Mouse (Mus musculus): ENCODE results near the gene Dmbt1. TPM values are rescaled to one million over a fixed set of nuclear protein-coding genes. Genes with fewer than 3 reads are reported as not detected.

The Dmbt1 gene
- not detected in 2 replicates for polyA plus RNA-seq (2011; ENCODE audit: insufficient read depth, insufficient read length, low read depth, missing spikeins)

GRCm38 (mm10) chr7:131031755-131032154 is at the start of gene Dmbt1:
TSS of gene Dmbt1 (plus strand) at chr7:131032053.
- H3K9me3 ChIP-seq (replicated peaks; ENCODE audit: control insufficient read depth, insufficient read depth, low read length, poor library complexity, severe bottlenecking) = no peaks in the 10 kb centered on the region
- no peaks in the 10 kb centered on the region for H3K4me1 ChIP-seq (ENCODE audit: control insufficient read depth, insufficient read depth, low read length)
- no peak within 1 kb of the TSS for H3K27ac ChIP-seq (ENCODE audit: insufficient read depth, low read length)
- TF ChIP-seq EP300 (IDR thresholded peaks at IDR 0.05; ENCODE audit: insufficient read depth, low read depth, low read length) = no peak
- no peak for TF ChIP-seq CTCF (IDR thresholded peaks at IDR 0.05; ENCODE audit: low read depth, low read length)
- TF ChIP-seq POLR2A (IDR thresholded peaks at IDR 0.05; ENCODE audit: insufficient read depth, low read length) = no peak
- no peaks in the 10 kb centered on the region for H3K27me3 ChIP-seq (ENCODE audit: control insufficient read depth, insufficient read depth, low read length, poor library complexity, severe bottlenecking)
- H3K9ac ChIP-seq (ENCODE audit: low read depth, poor library complexity, severe bottlenecking) = no peak within 1 kb of the TSS
- no peak within 1 kb of the TSS for H3K4me3 ChIP-seq (ENCODE audit: low read depth, low read length)
- no peaks in the 10 kb centered on the region for H3K36me3 ChIP-seq (ENCODE audit: control insufficient read depth, insufficient read depth, low read length, poor library complexity, severe bottlenecking)

GRCm38 (mm10) chr7:130982371-130982770 is 49.5 kb upstream of the Dmbt1 start:
- no peak overlapping the region for H3K9ac ChIP-seq (ENCODE audit: low read depth, poor library complexity, severe bottlenecking)
- H3K36me3 ChIP-seq (ENCODE audit: control insufficient read depth, insufficient read depth, low read length, poor library complexity, severe bottlenecking) = no peaks in the 10 kb centered on the region; the same call in 1 of the 2 replicates
- H3K27me3 ChIP-seq (ENCODE audit: control insufficient read depth, insufficient read depth, low read length, poor library complexity, severe bottlenecking) = no peaks in the 10 kb centered on the region
- no peak overlapping the region for H3K4me3 ChIP-seq (ENCODE audit: low read depth, low read length)
- H3K9me3 ChIP-seq (replicated peaks; ENCODE audit: control insufficient read depth, insufficient read depth, low read length, poor library complexity, severe bottlenecking) = no peaks in the 10 kb centered on the region
- H3K4me1 ChIP-seq (ENCODE audit: control insufficient read depth, insufficient read depth, low read length) = no peaks in the 10 kb centered on the region
- H3K27ac ChIP-seq (ENCODE audit: insufficient read depth, low read length) = peak overlapping the region; percentile 63
- TF ChIP-seq POLR2A (IDR thresholded peaks at IDR 0.05; ENCODE audit: insufficient read depth, low read length) (no peak), EP300 (IDR thresholded peaks at IDR 0.05; ENCODE audit: insufficient read depth, low read depth, low read length) (peak; percentile 91)

GRCm38 (mm10) chr7:130982881-130983280 is 49.0 kb upstream of the Dmbt1 start:
- H3K9me3 ChIP-seq (replicated peaks; ENCODE audit: control insufficient read depth, insufficient read depth, low read length, poor library complexity, severe bottlenecking) = no peaks in the 10 kb centered on the region
- TF ChIP-seq CTCF (IDR thresholded peaks at IDR 0.05; ENCODE audit: low read depth, low read length) = peak; percentile 42
- no peak for TF ChIP-seq EP300 (IDR thresholded peaks at IDR 0.05; ENCODE audit: insufficient read depth, low read depth, low read length)
- TF ChIP-seq POLR2A (IDR thresholded peaks at IDR 0.05; ENCODE audit: insufficient read depth, low read length) = no peak
- H3K27ac ChIP-seq (ENCODE audit: insufficient read depth, low read length) = peak overlapping the region; percentile 54; the same call in 1 of the 2 replicates
- H3K4me3 ChIP-seq (ENCODE audit: low read depth, low read length) = no peak overlapping the region
- no peak overlapping the region for H3K9ac ChIP-seq (ENCODE audit: low read depth, poor library complexity, severe bottlenecking)
- H3K36me3 ChIP-seq (ENCODE audit: control insufficient read depth, insufficient read depth, low read length, poor library complexity, severe bottlenecking) = no peaks in the 10 kb centered on the region; the same call in 1 of the 2 replicates
- no peaks in the 10 kb centered on the region for H3K4me1 ChIP-seq (ENCODE audit: control insufficient read depth, insufficient read depth, low read length)
- no peaks in the 10 kb centered on the region for H3K27me3 ChIP-seq (ENCODE audit: control insufficient read depth, insufficient read depth, low read length, poor library complexity, severe bottlenecking)

- TF ChIP-seq POLR2A (IDR thresholded peaks at IDR 0.05; ENCODE audit: insufficient read depth, low read length) (no peak), CTCF (IDR thresholded peaks at IDR 0.05; ENCODE audit: low read depth, low read length) (no peak), EP300 (IDR thresholded peaks at IDR 0.05; ENCODE audit: insufficient read depth, low read depth, low read length) (no peak)
- no peaks in the 10 kb centered on the region for H3K4me1 ChIP-seq (ENCODE audit: control insufficient read depth, insufficient read depth, low read length)
- no peaks in the 10 kb centered on the region for H3K27me3 ChIP-seq (ENCODE audit: control insufficient read depth, insufficient read depth, low read length, poor library complexity, severe bottlenecking)
- no peak overlapping the region for H3K27ac ChIP-seq (ENCODE audit: insufficient read depth, low read length)
- no peak overlapping the region for H3K9ac ChIP-seq (ENCODE audit: low read depth, poor library complexity, severe bottlenecking)
- H3K36me3 ChIP-seq (ENCODE audit: control insufficient read depth, insufficient read depth, low read length, poor library complexity, severe bottlenecking) = no peaks in the 10 kb centered on the region; the same call in 1 of the 2 replicates
- no peak overlapping the region for H3K4me3 ChIP-seq (ENCODE audit: low read depth, low read length)
- H3K9me3 ChIP-seq (replicated peaks; ENCODE audit: control insufficient read depth, insufficient read depth, low read length, poor library complexity, severe bottlenecking) = no peaks in the 10 kb centered on the region
Measured at GRCm38 (mm10) chr7:130984294-130984693, 47.6 kb upstream of the Dmbt1 start.

GRCm38 (mm10) chr7:130985193-130985592 is 46.7 kb upstream of the Dmbt1 start:
- no peaks in the 10 kb centered on the region for H3K27me3 ChIP-seq (ENCODE audit: control insufficient read depth, insufficient read depth, low read length, poor library complexity, severe bottlenecking)
- no peaks in the 10 kb centered on the region for H3K9me3 ChIP-seq (replicated peaks; ENCODE audit: control insufficient read depth, insufficient read depth, low read length, poor library complexity, severe bottlenecking)
- no peak overlapping the region for H3K9ac ChIP-seq (ENCODE audit: low read depth, poor library complexity, severe bottlenecking)
- H3K4me1 ChIP-seq (ENCODE audit: control insufficient read depth, insufficient read depth, low read length) = no peaks in the 10 kb centered on the region
- TF ChIP-seq EP300 (IDR thresholded peaks at IDR 0.05; ENCODE audit: insufficient read depth, low read depth, low read length) (no peak), POLR2A (IDR thresholded peaks at IDR 0.05; ENCODE audit: insufficient read depth, low read length) (no peak), CTCF (IDR thresholded peaks at IDR 0.05; ENCODE audit: low read depth, low read length) (no peak)
- H3K27ac ChIP-seq (ENCODE audit: insufficient read depth, low read length) = no peak overlapping the region
- no peaks in the 10 kb centered on the region; the same call in 1 of the 2 replicates for H3K36me3 ChIP-seq (ENCODE audit: control insufficient read depth, insufficient read depth, low read length, poor library complexity, severe bottlenecking)
- H3K4me3 ChIP-seq (ENCODE audit: low read depth, low read length) = no peak overlapping the region

GRCm38 (mm10) chr7:130985716-130986115 is 46.1 kb upstream of the Dmbt1 start:
- no peak overlapping the region for H3K4me3 ChIP-seq (ENCODE audit: low read depth, low read length)
- H3K27ac ChIP-seq (ENCODE audit: insufficient read depth, low read length) = no peak overlapping the region
- no peaks in the 10 kb centered on the region for H3K4me1 ChIP-seq (ENCODE audit: control insufficient read depth, insufficient read depth, low read length)
- H3K9ac ChIP-seq (ENCODE audit: low read depth, poor library complexity, severe bottlenecking) = no peak overlapping the region
- H3K9me3 ChIP-seq (replicated peaks; ENCODE audit: control insufficient read depth, insufficient read depth, low read length, poor library complexity, severe bottlenecking) = no peaks in the 10 kb centered on the region
- H3K36me3 ChIP-seq (ENCODE audit: control insufficient read depth, insufficient read depth, low read length, poor library complexity, severe bottlenecking) = no peaks in the 10 kb centered on the region; the same call in 1 of the 2 replicates
- TF ChIP-seq CTCF (IDR thresholded peaks at IDR 0.05; ENCODE audit: low read depth, low read length) (no peak), POLR2A (IDR thresholded peaks at IDR 0.05; ENCODE audit: insufficient read depth, low read length) (no peak), EP300 (IDR thresholded peaks at IDR 0.05; ENCODE audit: insufficient read depth, low read depth, low read length) (no peak)
- H3K27me3 ChIP-seq (ENCODE audit: control insufficient read depth, insufficient read depth, low read length, poor library complexity, severe bottlenecking) = no peaks in the 10 kb centered on the region
